Mouse (Mus musculus) stomach, embryonic 15.5 days (tissue): Measurements from ENCODE around the gene Dynll2. TPM values are rescaled to one million over a fixed set of nuclear protein-coding genes. Genes with fewer than 3 reads are reported as not detected.

Experiments
- ATAC-seq: fragments of 200-750 bp; cut with Nextera tagmentation; 2 replicates; pipeline ENCODE4 v1.8.0; 2017; ENCODE audit warnings: low read depth, moderate number of reproducible peaks, moderate TSS enrichment; ENCODE audit not compliant: insufficient read depth, low FRiP score
- H3K27ac ChIP-seq: fragments of 300-500 bp; sonication (generic); 2 replicates; pipeline ENCODE4 v1.5.1; 2015; ENCODE audit warnings: mild to moderate bottlenecking, inconsistent platforms
- H3K27me3 ChIP-seq: fragments of 300-500 bp; sonication (generic); replicated peaks from 2 replicates; pipeline ENCODE4 v1.6.1; 2015; ENCODE audit warnings: inconsistent platforms
- H3K36me3 ChIP-seq: fragments of 300-500 bp; sonication (generic); 2 replicates; pipeline ENCODE4 v1.6.1; 2015; ENCODE audit warnings: inconsistent platforms
- H3K4me1 ChIP-seq: fragments of 300-500 bp; sonication (generic); 2 replicates; pipeline ENCODE4 v1.6.1; 2015; ENCODE audit warnings: inconsistent platforms
- H3K4me2 ChIP-seq: fragments of 300-500 bp; sonication (generic); 2 replicates; pipeline ENCODE4 v1.6.1; 2015; ENCODE audit warnings: mild to moderate bottlenecking, inconsistent platforms
- H3K4me3 ChIP-seq: fragments of 300-500 bp; sonication (generic); replicated peaks from 2 replicates; pipeline ENCODE4 v1.5.1; 2015; ENCODE audit warnings: inconsistent platforms
- H3K9ac ChIP-seq: fragments of 300-500 bp; sonication (generic); 2 replicates; pipeline ENCODE4 v1.6.1; 2015; ENCODE audit warnings: inconsistent platforms
- H3K9me3 ChIP-seq: fragments of 300-500 bp; sonication (generic); 2 replicates; pipeline ENCODE4 v1.6.1; 2016; ENCODE audit warnings: inconsistent platforms
- WGBS: fragments of 180-500 bp; shearing (Covaris S2); methylation state at CpG from one replicate; pipeline ENCODE4 v1.1.7; 2015; 5-methylcytosine and 5-hydroxymethylcytosine counted together
- polyA plus RNA-seq: library from polyadenylated mRNA; unstranded; fragments of >200 nt; fragmentation: Nextera tagmentation; extraction: Ambion mirVana; gene quantifications from 2 replicates; pipeline ENCODE4 v1.2.1, GENCODE M21; 2015

Dynll2 gene
- polyA plus RNA-seq: 23.7 and 23.8 TPM in 2 replicates

DNA sequence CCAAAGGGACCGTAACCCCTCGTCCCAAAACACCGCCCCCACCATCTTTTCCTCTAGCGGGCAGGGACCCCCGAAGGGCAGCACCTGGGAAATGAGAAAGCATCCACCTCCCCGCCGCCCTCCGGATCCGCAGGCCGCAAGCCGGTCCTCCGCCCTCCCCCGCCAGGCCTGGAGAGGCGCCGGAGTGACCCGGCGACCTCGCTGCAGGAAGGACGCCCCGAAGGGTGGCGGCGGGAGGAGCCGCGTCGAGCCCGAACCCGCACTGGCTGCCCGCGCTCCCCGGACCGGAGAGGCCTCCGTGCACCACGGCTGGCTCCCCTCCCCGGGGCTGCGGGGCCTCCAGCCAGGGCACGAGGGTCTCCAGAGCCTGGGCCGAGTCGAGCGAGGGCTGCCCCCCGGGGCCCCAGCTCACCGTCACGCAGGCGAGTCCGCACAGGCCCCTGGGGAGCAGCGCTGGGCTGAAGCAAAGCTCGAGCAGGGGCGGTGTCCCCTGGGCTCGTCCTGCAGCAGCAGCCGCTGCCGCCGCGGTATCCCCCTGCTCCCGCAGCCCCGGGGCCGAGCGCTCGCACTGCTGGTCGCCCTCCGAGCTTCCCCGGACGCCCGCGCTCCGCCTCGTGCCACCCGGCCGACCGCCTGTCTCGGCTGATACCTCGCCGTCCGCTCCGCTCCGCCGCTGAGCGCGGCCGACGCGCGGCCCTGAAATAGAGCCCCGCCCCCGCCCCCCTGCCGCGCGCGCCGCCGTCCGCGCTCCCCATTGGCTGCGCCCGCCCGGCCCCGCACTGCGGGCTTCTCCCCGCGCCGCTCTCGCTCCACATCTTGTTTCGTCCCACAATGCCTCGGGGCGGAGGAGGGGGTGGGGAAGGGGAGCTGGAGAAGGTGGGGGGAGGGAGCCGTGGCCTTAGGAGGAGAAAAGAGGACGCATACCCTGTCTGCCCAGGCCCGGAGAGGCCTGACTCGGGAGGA lies at the start of gene Dynll2:
Gene Dynll2 (minus strand): TSS at position 703 of the 963 bp plus-strand sequence.
- Histone ChIP-seq H3K36me3 (peaks cover 10% of the 10 kb centered on the region), H3K4me3 (peak within 1 kb of the TSS; percentile 88), H3K4me1 (peaks cover 20% of the 10 kb centered on the region), H3K27ac (peak within 1 kb of the TSS; percentile 92), H3K27me3 (no peaks in the 10 kb centered on the region), H3K4me2 (peak within 1 kb of the TSS; percentile 75), H3K9ac (peak within 1 kb of the TSS; percentile 86), H3K9me3 (no peaks in the 10 kb centered on the region)
- under 1% methylated on average over 106 of the region's 107 CpGs for WGBS
- peak; percentile 94 for ATAC-seq

- Histone ChIP-seq H3K27me3 (no peaks in the 10 kb centered on the region), H3K27ac (no peak overlapping the region), H3K4me2 (no peak overlapping the region), H3K36me3 (no peaks in the 10 kb centered on the region), H3K4me1 (no peaks in the 10 kb centered on the region), H3K9me3 (no peaks in the 10 kb centered on the region), H3K4me3 (no peak overlapping the region), H3K9ac (no peak overlapping the region)
- no peak for ATAC-seq
- WGBS: 77% methylated on average over 10 of the region's 10 CpGs
Observed at GRCm38 (mm10) chr11:88036761-88037251, 49.5 kb upstream of the Dynll2 start.

DNA sequence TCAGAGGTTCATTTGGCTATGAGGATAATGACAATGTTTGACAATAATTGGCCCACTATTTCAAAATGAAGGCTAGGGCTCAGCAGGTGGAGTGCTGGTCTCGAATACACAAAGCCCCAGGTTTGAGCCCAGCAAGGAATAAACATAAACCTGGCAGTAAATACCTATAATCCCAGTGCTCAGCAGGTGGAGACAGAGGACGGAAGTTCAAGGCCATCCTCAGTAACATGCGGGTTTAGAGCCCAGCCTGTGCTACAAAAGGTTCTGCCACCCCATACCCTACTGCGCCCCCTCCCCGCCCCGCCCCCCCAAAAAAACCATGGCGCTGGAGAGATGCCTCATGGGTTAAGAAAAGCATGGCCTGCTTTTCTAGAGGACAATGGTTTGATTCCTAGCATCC lies 48.6 kb upstream of the Dynll2 start:
- Histone ChIP-seq H3K27ac (no peak overlapping the region), H3K27me3 (no peaks in the 10 kb centered on the region), H3K36me3 (no peaks in the 10 kb centered on the region), H3K4me3 (no peak overlapping the region), H3K4me2 (no peak overlapping the region), H3K9ac (no peak overlapping the region), H3K9me3 (no peaks in the 10 kb centered on the region), H3K4me1 (no peaks in the 10 kb centered on the region)
- 72% methylated on average over 7 of the region's 7 CpGs for WGBS
- no peak for ATAC-seq

DNA sequence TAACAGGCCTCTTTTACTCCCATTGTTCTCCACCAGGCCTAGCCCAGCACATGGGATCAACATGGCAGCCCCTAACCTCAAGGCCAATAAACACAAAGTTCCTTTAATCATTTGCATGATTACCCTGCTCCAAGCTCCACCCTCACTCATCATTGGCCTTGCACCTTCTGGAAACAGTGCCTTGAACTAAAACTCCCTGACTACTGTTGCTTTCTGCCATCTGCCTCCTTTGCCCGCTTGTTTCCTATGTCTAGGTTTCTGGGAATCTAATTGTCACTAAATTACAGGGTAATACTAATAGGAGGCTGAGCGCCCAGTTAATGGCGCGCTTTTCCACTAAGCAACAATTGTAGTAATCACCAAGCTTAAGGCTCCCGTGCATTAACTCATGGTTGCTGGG lies 44.4 kb upstream of the Dynll2 start:
- H3K9me3 ChIP-seq: no peaks in the 10 kb centered on the region
- no peak overlapping the region for H3K4me3 ChIP-seq
- ATAC-seq: no peak
- H3K36me3 ChIP-seq: no peaks in the 10 kb centered on the region
- H3K4me1 ChIP-seq: no peaks in the 10 kb centered on the region
- no peak overlapping the region for H3K9ac ChIP-seq
- no peak overlapping the region for H3K27ac ChIP-seq
- no peak overlapping the region for H3K4me2 ChIP-seq
- 90% methylated on average over 5 of the region's 5 CpGs for WGBS
- H3K27me3 ChIP-seq: no peaks in the 10 kb centered on the region

- H3K9ac ChIP-seq: no peak overlapping the region
- H3K27me3 ChIP-seq: no peaks in the 10 kb centered on the region
- no peak overlapping the region for H3K27ac ChIP-seq
- 82% methylated on average over 2 of the region's 2 CpGs for whole genome bisulfite sequencing
- H3K4me1 ChIP-seq: no peaks in the 10 kb centered on the region
- no peak for ATAC-seq
- no peak overlapping the region for H3K4me3 ChIP-seq
- no peak overlapping the region for H3K4me2 ChIP-seq
- no peaks in the 10 kb centered on the region for H3K36me3 ChIP-seq
- no peaks in the 10 kb centered on the region for H3K9me3 ChIP-seq
Observed at GRCm38 (mm10) chr11:88030836-88031235, 43.5 kb upstream of the Dynll2 start.

DNA sequence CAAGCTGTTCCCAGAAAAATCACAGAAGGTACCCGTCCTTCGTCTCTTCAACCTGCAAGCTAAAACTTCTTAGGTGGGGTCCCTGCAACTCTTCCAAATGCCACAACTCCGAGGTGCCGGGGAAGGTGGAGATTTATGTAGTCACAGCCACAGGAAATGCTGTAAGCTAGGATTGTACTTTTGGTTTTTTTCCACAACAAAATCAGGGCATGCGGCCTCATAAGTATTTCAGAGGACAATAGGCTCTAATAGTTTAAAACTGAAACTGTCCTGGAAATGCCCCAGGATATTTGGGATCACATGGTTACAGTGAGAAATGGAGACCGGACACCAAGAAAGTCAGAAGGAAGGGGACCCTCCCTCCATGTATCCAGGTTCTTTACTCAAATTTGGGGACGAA lies 42.9 kb upstream of the Dynll2 start:
- no peak overlapping the region for H3K9ac ChIP-seq
- H3K27me3 ChIP-seq: no peaks in the 10 kb centered on the region
- no peak for ATAC-seq
- no peaks in the 10 kb centered on the region for H3K36me3 ChIP-seq
- 76% methylated on average over 7 of the region's 7 CpGs for WGBS
- H3K9me3 ChIP-seq: no peaks in the 10 kb centered on the region
- H3K4me3 ChIP-seq: no peak overlapping the region
- H3K4me2 ChIP-seq: no peak overlapping the region
- no peak overlapping the region for H3K27ac ChIP-seq
- no peaks in the 10 kb centered on the region for H3K4me1 ChIP-seq

- WGBS: 31% methylated on average over 16 of the region's 16 CpGs
- H3K9ac ChIP-seq: no peak overlapping the region
- no peaks in the 10 kb centered on the region for H3K36me3 ChIP-seq
- no peak overlapping the region for H3K4me2 ChIP-seq
- H3K27ac ChIP-seq: no peak overlapping the region
- H3K9me3 ChIP-seq: no peaks in the 10 kb centered on the region
- H3K4me1 ChIP-seq: no peaks in the 10 kb centered on the region
- H3K4me3 ChIP-seq: no peak overlapping the region
- no peak for ATAC-seq
- H3K27me3 ChIP-seq: no peaks in the 10 kb centered on the region
Observed at GRCm38 (mm10) chr11:88028193-88028684, 40.9 kb upstream of the Dynll2 start.

DNA sequence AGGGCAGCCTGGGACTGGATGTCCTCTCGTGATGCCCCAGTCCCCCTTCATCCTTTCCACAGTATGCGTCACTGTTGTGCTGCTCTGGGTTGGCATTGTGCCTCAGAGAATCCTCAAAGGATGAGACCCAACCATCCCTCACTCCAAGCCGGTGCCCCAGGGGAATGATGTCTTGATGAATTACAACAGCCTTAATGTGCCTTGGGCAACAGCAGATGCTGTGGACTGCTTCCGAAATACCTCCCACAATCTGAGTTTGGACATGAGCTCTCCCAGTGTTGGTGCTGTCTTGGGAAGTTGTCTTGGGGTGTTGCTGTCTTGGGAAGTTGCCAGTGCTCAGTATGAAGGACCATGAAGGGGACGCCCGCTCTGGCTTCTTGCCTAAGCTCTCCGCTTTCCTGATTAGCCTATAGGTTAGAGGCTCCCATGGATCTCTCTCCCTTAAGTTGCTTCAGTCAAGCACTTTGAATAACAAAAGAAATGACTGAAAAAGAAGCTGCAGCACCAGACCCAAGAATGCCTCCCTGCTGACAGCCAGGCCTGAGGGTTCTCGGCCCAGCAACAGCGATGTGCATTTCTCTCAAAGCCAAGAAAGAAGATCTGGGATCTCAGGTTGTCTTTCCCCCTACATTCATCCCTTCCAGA lies 40.2 kb upstream of the Dynll2 start:
- no peak overlapping the region for H3K4me3 ChIP-seq
- no peak for ATAC-seq
- H3K36me3 ChIP-seq: no peaks in the 10 kb centered on the region
- 72% methylated on average over 9 of the region's 9 CpGs for WGBS
- no peaks in the 10 kb centered on the region for H3K9me3 ChIP-seq
- H3K27me3 ChIP-seq: no peaks in the 10 kb centered on the region
- H3K4me2 ChIP-seq: no peak overlapping the region
- no peak overlapping the region for H3K9ac ChIP-seq
- H3K4me1 ChIP-seq: no peaks in the 10 kb centered on the region
- no peak overlapping the region for H3K27ac ChIP-seq

- WGBS: 74% methylated on average over 2 of the region's 2 CpGs
- no peak for ATAC-seq
Observed at GRCm38 (mm10) chr11:88023933-88024332, 36.6 kb upstream of the Dynll2 start.

DNA sequence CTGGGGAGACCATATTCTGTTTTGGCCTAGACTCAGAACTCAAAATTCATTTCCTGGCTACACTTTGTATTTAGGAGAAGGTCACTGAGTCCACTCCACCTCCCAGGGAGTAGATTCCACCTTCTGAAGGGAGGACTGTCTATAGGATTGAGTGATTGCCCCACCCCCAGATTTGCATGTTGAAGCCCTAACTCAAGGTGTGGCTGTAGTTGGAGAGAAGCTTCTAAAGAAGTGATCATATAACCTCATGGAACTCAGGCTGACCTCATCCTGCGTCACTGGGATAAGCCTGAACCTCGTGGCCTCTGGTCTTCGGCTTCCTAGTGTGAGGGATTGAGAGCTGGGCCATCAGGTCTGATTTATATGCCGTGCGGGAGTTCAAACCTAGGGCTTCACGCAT lies 28.5 kb upstream of the Dynll2 start:
- Histone ChIP-seq H3K9me3 (no peaks in the 10 kb centered on the region), H3K4me3 (no peak overlapping the region), H3K9ac (no peak overlapping the region), H3K4me1 (no peaks in the 10 kb centered on the region; the same call in 1 of the 2 replicates), H3K36me3 (no peaks in the 10 kb centered on the region), H3K4me2 (no peak overlapping the region), H3K27me3 (no peaks in the 10 kb centered on the region), H3K27ac (no peak overlapping the region)
- ATAC-seq: no peak
- WGBS: 78% methylated on average over 6 of the region's 6 CpGs

More at GRCm38 (mm10) chr11:88023933-88024332, 36.6 kb upstream of the Dynll2 start:
- Histone ChIP-seq H3K27me3 (no peaks in the 10 kb centered on the region), H3K9ac (no peak overlapping the region), H3K4me2 (no peak overlapping the region), H3K4me1 (no peaks in the 10 kb centered on the region), H3K36me3 (no peaks in the 10 kb centered on the region), H3K9me3 (no peaks in the 10 kb centered on the region), H3K27ac (no peak overlapping the region), H3K4me3 (no peak overlapping the region)

GRCm38 (mm10) chr11:88015161-88015560 lies 27.8 kb upstream of the Dynll2 start:
- no peaks in the 10 kb centered on the region for H3K36me3 ChIP-seq
- ATAC-seq: no peak
- H3K4me3 ChIP-seq: no peak overlapping the region
- H3K4me1 ChIP-seq: peaks cover 1% of the 10 kb centered on the region
- H3K9me3 ChIP-seq: no peaks in the 10 kb centered on the region
- no peak overlapping the region for H3K4me2 ChIP-seq
- no peak overlapping the region for H3K27ac ChIP-seq
- H3K27me3 ChIP-seq: no peaks in the 10 kb centered on the region
- H3K9ac ChIP-seq: no peak overlapping the region
- WGBS: 80% methylated on average over 11 of the region's 11 CpGs

GRCm38 (mm10) chr11:88013632-88014031 lies 26.3 kb upstream of the Dynll2 start:
- H3K36me3 ChIP-seq: no peaks in the 10 kb centered on the region
- H3K4me3 ChIP-seq: no peak overlapping the region
- ATAC-seq: no peak
- H3K27me3 ChIP-seq: no peaks in the 10 kb centered on the region
- peaks cover 6% of the 10 kb centered on the region for H3K4me1 ChIP-seq
- H3K9ac ChIP-seq: no peak overlapping the region
- no peaks in the 10 kb centered on the region for H3K9me3 ChIP-seq
- H3K4me2 ChIP-seq: no peak overlapping the region
- no peak overlapping the region for H3K27ac ChIP-seq
- WGBS: 89% methylated on average over 10 of the region's 10 CpGs
